Mouse (Mus musculus) spleen, postnatal 36 days (tissue): ENCODE data around the gene Ehd3.
A peak's percentile ranks its signal among the peaks of the same experiment; 100 is the strongest.
"Not testable (repeated sequence)": the region's sequence is repeated elsewhere in the genome, so short reads cannot be mapped to it uniquely, and the experiment has no call there.

Experiments
- DNase-seq, 2 experiments: peaks; one replicate each; pipeline ENCODE4 v3.0.0; 2022; ENCODE audit warnings: low spot score in 2 of 2, mixed read lengths in 1 of 2

Ehd3 gene

DNA sequence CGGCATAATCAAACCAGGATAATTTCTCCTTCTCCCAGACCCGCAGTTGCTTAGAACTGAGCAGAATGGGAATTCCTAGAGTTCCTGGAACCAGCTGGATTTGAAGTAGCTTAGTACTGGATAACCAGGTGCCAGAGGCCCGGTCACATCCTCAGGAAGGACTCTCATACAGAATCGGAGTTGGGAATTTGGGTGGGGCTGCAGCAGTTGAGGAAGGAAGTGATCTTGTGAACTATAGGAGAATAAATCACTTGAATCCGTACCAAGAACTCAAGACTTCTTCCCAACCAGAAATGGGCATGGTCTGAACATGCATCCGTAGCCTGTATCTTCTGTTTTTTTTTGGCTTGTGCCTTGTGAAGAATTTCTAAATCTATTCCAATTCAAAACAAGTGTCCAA is 22.2 kb downstream of the Ehd3 start:
- DNase-seq, result no peak

DNA sequence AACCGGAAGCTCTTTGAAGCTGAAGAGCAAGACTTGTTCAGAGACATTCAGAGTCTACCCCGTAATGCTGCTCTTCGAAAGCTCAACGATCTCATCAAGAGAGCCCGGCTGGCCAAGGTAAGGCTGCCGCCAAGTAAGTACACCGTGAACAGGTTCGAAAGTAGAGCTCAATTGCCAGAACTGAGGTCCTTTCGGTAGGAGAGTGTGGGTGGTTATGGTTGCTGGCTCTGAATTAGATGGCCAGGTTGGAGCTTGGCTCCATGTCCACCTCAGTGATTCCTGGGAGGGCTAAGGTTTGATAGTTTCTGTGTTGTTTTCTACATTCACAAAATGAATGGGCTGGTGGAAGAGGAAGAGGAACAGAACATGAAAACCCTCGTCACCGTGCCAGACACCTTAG is 23.5 kb downstream of the Ehd3 start:
- no peak for DNase-seq

DNA sequence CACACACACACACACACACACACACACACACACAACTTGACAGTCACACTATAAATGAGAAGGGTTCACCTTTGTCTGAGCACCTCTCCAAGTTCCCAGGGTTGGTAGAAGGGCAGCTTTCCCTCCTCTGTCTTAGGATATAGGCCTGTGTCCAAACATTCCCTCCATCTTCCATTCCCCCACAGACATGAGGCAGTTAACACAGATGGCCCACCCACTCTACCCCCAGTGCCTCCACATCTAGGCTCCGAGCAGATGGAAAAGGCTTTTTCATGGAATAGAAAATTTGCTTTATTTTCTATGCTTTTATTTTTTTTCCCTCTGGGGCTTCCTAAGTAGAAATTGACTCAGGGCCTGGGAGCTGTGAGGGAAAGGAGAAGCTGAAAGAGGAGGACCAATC is 26.6 kb downstream of the Ehd3 start:
- DNase-seq, result no peak

DNA sequence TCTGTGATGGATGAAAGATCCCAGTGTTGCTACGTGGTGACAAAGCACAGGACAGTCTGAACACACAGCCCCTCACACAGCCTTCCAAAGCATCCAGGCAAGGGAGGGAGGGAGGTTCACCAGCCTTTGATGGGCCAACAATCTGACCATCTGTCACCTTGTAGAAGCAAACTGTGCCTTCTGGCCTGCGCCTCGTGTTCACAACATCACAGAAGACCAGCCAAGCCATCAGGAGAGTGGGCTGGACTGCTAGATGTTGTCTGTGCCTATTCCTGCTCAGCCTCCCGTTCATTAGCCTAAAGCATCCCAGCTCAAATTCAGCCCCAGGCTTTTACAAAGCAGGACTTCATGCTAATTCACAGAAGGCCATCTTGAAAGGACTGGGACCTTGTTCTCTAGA is 27.5 kb downstream of the Ehd3 start:
- no peak for DNase-seq

DNA sequence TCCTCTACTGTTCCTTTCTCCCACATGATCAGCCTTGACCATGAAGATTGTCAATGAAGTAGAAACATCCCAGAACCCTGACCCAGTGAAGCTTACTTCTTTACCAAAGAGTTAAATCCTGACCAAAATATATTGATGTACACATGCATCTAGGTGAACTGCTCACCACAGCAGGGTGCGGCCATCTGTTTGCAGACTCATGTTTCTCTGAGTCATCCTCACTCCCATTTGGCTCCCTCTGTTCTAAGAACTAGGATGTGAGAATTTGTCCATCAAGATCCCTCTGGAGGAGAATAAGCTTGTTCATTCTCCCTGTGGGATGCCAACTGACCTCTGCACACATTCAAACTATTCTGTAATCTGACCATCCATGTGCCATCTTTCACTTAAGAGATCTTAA is 29.0 kb downstream of the Ehd3 start:
- no peak for DNase-seq

DNA sequence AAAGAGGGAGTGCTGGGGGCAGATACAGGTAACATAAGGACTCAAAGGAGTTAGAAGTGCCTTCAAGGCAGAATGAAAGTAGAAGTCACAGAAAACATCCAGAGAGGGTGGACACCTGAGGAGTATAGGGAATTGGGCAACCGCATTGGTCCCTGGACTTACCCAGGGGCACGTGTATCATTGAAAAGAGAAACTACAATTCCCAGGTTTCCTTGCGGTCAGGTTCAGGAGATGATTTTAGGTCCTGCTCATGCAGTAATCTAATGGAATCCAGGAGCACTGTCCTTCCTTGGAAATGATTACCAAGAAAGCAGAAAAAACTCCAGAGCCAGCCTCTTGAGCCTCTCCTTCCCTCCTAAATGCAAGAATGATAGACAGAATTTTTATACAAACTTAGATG is 29.5 kb downstream of the Ehd3 start:
- DNase-seq, result no peak

DNA sequence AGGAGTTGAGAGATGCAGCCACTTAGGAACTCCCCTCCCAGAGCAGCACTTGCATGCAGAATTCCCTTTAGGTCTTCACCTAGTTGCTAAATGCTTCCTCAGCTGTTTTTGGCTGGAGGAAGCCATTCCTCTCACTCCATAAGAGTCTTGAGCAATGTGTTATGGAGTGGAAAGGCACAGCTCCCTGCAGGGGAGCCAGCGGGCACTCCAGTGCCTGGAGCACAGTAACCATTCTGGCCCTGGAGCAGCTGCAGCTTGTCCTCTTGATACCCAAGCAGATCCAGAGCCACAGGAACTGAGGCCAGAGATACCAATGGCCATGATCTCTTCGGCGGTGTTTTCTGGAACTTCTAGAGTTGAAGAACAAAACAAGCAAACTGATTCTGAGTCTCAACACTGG is 32.7 kb downstream of the Ehd3 start:
- DNase-seq, result no peak

DNA sequence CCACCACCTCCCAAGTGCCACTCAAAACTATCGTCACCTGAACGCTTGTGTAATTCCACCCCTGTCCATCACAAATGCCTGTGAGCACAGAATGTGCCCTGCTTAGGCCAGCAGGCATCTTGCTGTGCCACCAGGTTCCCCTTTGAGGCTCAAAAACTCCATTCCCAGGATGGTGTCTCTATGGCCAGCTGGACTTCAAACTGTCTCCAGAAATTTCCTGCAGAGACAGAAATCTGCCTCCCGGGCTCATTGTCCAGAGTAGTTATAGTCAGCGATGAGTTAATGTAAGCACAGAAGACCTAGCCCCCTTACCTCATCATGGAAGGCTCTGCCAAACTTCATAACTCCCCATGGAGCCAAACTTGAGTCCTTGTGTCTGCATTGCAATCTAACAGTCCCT is 33.3 kb downstream of the Ehd3 start:
- DNase-seq, result no peak

DNA sequence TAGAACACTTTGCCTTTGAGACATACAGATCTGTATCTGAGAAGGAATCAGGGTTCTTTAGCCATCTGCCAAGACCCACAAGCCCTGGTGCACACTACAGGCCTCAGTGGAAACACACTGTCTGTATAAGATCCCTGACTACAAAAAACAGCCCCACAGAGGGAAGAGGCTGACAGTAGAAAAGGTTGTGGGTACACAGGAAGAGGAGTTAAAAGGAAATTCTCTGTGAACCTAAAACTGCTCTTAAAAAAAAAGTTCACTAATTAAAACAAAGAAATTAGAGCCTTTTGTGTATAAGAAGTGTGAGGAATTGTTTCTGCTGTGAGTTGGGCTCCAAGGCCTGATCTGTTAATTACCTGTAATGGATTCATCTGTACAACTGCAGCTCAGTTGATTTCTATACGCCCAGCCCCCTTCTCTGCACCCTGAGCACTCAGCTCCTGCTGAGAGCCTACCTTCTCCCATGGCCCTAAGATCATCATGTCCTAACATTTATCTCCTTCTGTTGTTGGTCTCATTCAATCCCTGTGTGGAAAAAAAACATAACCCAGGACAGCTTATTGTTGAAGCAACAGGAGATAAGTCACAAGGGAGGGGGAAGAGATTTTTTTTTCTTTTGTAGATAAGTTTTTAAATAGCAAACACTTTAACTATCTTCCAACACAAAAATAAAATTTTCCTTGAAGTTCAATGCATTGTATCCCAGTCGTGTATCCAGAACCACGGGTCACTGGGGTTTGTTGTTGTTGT is 35.3 kb downstream of the Ehd3 start:
- no peak for DNase-seq

DNA sequence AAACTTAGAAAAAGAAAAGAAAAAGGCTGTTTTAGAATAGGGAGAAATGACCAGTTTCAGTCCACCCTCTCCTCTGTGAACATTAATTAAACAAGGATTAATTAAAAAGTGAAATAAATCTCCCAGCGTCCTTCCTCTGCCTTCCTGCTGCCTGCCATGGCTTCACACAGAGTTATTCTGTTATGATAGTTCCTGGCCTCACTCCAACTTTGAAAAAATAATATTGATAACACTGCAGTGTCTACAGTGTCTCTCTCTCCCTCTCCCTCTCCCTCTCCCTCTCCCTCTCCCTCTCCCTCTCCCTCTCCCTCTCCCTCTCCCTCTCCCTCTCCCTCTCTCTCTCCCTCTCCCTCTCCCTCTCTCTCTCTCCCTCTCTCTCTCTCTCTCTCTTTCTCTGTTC is 35.9 kb downstream of the Ehd3 start:
- DNase-seq, result not testable (repeated sequence)

DNA sequence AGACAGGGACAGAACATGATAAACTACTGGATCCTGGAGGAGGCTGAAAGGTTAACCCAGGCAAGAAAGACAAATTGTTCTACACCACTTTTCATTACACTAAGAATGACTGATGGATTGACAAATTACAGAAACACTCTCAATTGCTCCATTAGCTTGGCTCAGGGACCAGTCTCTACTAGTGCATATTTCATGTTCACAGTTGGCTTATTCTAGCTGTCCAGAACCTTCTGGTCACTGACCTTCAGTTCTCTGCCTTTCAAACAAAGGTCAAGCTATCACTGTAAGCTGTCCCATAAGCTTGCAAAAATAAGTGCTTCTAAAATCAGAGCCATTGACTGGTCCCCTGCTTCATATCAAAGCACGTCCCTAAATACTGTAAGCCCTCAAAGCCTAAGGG is 39.0 kb downstream of the Ehd3 start:
- DNase-seq, result no peak

DNA sequence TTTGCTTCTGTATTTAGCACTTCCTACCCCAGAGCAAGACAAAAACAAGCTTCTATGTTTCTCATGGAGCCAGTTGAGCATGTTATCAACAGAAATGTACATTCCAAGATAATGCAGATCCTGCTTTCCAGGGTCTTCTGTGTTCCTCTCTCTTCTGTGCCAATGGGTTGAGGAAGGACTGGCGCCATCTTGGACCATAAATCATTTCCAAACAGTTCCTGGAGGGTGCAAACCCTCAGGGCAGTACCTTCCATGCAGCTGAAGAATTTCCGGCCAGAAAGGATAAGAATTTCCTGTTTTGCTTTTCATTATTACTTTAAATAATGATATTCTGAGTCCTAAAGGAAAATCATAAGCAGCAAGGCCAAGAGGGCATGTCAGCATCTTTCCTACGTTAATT is 41.7 kb downstream of the Ehd3 start:
- DNase-seq, result no peak

DNA sequence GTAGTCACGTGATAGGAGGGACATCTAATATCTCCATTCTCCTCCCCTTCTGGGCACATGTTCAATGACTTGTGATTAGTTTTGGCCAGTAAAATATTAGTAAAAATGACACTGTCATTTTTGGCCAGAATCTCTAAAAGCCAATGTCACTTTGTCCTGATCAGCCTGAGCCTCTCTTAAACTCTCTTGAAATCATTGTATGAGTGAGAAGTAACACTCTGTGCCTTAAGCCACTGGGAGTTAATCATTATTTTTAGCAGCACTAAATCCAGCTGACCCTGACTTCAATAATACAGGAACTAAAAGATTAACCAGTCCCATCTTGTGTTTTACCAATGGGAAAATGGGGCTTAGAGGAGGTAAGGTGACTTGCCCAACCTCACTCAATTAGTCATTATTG is 43.5 kb downstream of the Ehd3 start:
- DNase-seq, result no peak

DNA sequence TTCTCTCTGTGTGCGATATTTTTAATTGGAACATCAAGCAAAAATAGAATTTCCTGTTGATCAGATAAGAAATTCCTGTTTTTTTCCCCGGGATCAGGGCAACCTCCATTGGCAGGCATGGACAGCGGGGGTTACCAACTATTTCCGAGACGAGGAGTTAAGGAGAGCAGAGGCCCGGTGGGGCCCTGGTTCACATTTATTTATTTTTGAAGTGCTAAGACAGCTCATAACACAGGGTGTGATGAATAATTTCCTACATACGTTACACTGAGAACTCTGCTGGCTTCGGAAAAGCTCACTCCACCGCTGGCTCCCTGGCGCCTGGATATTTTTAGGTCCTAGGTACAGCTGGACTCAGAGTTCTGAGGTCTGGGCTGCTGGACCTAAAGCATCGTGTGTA is 49.1 kb downstream of the Ehd3 start:
- no peak for DNase-seq

DNA sequence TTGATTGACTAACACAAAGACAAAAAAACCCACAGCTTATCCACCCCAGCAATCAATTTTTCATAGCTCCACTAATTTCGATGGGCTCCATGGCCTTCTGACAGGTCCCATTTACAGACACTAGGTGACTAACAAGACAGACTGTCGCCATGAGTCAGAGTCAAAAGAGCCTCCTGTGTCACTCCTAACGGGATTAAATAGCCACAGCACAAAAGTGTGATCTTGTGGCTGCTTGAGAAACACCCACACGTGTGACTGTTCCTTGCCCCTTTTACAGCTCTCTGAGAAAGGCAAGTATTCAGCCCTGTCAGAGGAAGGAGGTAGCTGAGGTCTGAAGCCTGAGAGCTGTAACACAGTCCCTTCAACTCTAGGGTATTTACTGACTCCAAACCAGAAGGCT is 49.8 kb downstream of the Ehd3 start:
- no peak for DNase-seq

DNA sequence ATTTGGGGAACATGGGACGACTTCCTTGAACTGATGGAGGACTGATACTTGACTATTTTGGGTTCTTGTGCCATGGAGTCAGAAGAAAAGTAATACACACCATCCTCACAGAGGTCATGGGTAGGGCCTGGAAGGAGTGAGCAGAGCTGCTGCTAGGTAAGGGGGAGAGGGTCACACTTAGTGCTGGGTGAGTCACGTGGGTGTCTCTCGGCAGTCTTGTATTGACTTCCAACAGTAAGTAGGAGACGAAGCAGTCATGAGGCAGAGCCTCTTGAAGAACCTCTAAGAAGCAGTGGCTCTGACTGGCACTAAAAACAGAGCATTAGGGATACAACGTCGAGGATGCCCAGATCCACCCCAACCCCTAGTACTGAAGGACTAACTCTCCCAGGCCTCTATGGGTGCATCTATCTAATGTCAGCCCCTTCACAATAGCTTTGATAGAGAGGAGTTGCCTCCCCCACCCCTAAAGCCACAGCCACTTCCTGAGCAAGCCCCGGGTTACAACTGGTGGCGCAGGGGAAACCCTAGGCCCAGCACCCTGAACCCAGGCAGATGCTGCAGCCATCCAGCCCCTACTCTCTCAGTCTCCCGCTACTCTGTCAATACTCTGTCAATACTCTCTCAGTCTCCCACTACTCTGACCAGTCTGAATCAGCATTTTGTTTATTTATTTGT is 65.2 kb downstream of the Ehd3 start:
- DNase-seq, result peak; percentile 59 to 63

DNA sequence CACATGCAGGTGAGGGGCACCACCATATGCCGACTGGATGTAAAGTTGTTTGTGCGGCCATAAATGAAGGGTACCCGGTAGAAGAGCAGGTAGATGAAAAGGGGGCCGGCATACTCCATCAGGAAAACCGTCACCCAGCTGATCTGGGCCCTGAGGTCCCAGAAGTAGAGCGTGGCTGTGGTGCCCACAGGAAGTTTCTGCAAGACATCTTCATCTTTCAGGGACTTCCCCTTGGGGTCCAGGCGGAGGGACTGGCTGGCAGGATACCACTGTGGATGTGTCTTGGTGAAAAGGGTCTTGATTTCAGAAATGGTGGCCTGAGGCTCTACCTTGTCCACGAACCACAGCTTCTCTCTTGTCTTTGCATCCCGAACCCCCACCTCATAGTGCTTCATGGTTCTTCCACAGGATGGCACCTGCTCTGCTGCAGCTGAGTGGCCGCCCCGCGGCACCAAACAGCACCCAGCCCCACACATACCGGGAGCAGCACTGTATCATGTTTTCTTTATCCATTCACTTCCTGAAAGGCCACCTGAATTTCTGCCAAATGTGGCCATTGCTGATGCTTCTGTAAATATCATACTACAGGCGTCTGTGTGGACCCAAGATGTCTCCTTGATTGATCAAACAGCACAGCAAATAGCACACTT is 67.1 kb downstream of the Ehd3 start:
- peak; percentile 14 to 30 for DNase-seq

DNA sequence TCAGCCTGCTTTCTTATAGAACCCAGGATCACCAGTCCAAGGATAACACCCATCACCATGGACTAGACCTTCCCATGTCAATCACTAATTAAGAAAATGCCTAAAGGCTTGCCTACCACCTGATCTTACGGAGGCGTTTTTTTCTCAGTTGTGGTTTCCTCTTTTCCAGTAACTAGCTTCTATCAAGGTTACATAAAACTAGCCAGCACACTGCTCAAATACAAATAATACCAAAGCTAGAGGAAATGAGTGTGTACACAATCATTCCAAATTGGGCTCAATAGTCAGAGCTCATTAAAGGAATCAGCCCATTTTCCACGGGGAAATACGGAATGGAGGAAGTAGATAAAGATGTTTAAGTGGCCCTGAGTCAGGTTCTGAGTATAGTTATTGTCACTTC is 71.3 kb downstream of the Ehd3 start:
- no peak for DNase-seq

DNA sequence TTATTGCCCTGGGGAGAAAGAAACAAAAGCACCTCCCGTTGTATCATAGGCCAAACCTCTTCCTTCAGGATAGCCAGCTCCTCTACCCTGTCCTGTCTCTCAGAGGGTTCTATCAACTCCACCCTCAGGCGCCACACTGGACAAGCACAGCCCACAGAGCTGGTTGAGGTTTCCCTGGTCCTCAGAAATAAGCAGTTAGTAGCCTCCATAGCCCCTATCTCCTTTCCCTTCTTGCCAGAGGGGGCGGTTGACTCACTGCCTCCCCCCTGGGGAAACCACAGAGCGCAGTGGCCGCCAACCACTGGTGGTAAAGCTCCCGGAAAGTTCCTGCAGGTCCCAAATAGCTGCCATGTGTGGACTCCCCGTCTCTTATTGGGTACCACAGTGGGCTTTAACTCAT is 71.7 kb downstream of the Ehd3 start:
- DNase-seq, result no peak

DNA sequence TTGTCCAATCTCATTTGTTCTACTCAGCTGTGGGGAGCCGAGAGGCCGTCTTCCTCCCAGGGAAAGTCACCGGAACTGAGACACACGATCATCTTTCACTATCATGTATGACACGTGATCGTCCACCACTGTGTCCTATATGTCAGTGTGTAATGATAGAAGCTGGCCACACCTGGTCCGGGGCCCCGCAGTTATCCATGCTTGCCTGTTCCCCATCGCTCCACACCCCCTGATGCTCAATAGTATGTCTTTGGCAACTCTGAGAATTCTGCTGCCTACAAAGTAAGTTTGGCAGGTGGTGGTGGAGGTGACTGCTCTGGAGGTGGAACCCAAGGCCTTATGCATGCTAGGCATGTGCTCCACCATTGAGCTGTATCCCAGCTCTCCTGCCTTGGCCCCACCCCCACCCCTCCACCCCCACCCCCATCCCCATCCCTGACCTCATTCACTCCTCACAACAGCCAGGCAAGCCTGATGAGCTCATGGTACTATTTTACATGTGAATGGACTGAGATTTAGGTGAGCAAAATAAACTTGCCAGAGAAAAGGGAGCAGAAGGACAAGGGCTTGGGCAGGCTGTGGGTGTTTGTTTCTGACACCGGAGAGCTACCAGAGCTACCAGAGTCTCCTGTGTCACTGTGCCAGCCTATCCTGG is 75.5 kb downstream of the Ehd3 start:
- DNase-seq, result no peak

DNA sequence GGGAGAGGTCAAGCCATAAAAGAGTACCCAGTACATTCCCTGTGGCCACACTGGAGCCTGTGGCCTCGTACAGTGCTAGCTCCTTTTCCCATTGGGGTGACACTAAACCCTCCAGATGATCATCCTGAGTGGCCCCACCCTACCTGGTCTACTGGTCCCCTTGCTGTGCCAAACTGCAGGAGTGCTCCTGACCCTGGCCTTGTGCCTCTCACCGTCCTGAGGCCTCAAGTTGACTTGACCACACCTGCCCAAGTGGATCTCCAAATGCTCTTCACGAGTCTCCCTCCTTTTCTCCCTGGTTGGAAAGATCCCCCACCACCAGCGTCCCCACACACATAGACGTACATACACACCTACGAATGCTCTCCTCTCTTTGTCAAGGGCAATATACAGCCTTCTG is 76.4 kb downstream of the Ehd3 start:
- DNase-seq, result no peak

DNA sequence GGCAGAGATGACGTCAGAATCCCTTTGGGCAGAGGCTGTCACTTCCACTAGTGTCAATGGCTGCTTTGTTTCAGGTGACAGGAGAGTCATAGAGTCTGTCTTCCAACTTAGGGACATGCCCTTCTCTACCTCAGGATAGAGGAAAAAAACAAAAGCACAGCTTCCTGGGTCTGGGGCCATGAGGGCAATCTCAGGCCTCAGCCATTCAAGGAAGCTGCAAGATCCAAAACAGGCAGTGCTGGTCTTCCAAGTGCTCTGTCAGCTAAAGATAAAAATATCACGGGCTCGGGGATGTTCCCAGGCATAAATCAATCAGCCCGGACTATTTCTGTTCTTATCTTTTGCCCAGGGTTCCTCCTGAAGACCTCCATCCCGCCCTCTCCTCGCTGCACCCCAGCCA is 77.4 kb downstream of the Ehd3 start:
- no peak for DNase-seq
